Mouse (Mus musculus) megakaryocyte-erythroid progenitor cell, adult 5-6 weeks (primary cell): Measurements from ENCODE around the gene Fam78a. TPM values are rescaled to one million over a fixed set of nuclear protein-coding genes. Genes with fewer than 3 reads are reported as not detected.
"Not testable (repeated sequence)": the region's sequence is repeated elsewhere in the genome, so short reads cannot be mapped to it uniquely, and the experiment has no call there.

Source experiments
- ATAC-seq: replicated peaks from 2 replicates; pipeline ENCODE4 v1.8.0; 2016; ENCODE audit warnings: mild to moderate bottlenecking, inconsistent platforms; ENCODE audit not compliant: severe bottlenecking, poor library complexity, low FRiP score, low TSS enrichment
- total RNA-seq, 2 experiments: library from RNA; stranded (forward) in 1 of 2; stranded (reverse) in 1 of 2; fragments of 200-1000, 215-1000 nt in 1 of 2; fragments of >200 nt in 1 of 2; fragmentation: Nextera tagmentation in 1 of 2; gene quantifications; 2 replicates each; pipeline ENCODE4 v1.2.3; 2014 to 2017

The Fam78a gene
- total RNA-seq, 2 experiments from 2014 or later: 23.4 to 30.2 TPM

GRCm38 (mm10) chr2:32055357-32055965 lies 29.2 kb downstream of the Fam78a start:
- no peak for ATAC-seq

GRCm38 (mm10) chr2:32052418-32052817 lies 32.2 kb downstream of the Fam78a start:
- no peak for ATAC-seq

- ATAC-seq: no peak
Observed at GRCm38 (mm10) chr2:32051791-32052190, 32.9 kb downstream of the Fam78a start.

GRCm38 (mm10) chr2:32047323-32047722 lies 37.3 kb downstream of the Fam78a start:
- ATAC-seq: no peak

- ATAC-seq: no peak
Observed at GRCm38 (mm10) chr2:32046009-32046408, 38.6 kb downstream of the Fam78a start.

- ATAC-seq: no peak
Observed at GRCm38 (mm10) chr2:32045375-32045774, 39.3 kb downstream of the Fam78a start.

GRCm38 (mm10) chr2:32043836-32044235 lies 40.8 kb downstream of the Fam78a start:
- ATAC-seq: no peak

- no peak for ATAC-seq
Observed at GRCm38 (mm10) chr2:32041087-32041486, 43.6 kb downstream of the Fam78a start.

GRCm38 (mm10) chr2:32040646-32041045 lies 44.0 kb downstream of the Fam78a start:
- ATAC-seq: not testable (repeated sequence)

GRCm38 (mm10) chr2:32038661-32039081 lies 46.0 kb downstream of the Fam78a start:
- no peak for ATAC-seq

- ATAC-seq: no peak
Observed at GRCm38 (mm10) chr2:32037279-32037858, 47.3 kb downstream of the Fam78a start.

GRCm38 (mm10) chr2:32034206-32034605 lies 50.5 kb downstream of the Fam78a start:
- ATAC-seq: no peak

- ATAC-seq: no peak
Observed at GRCm38 (mm10) chr2:32033436-32033835, 51.2 kb downstream of the Fam78a start.

- ATAC-seq: no peak
Observed at GRCm38 (mm10) chr2:32029636-32030035, 55.0 kb downstream of the Fam78a start.

- ATAC-seq: no peak
Observed at GRCm38 (mm10) chr2:32024372-32024771, 60.3 kb downstream of the Fam78a start.

- ATAC-seq: no peak; the same call in 1 of the 2 replicates
Observed at GRCm38 (mm10) chr2:32020229-32020628, 64.4 kb downstream of the Fam78a start.

- no peak for ATAC-seq
Observed at GRCm38 (mm10) chr2:32019704-32020103, 65.0 kb downstream of the Fam78a start.

GRCm38 (mm10) chr2:32008716-32009115 lies 75.9 kb downstream of the Fam78a start:
- ATAC-seq: no peak

GRCm38 (mm10) chr2:32008311-32008710 lies 76.3 kb downstream of the Fam78a start:
- no peak for ATAC-seq
